Mouse (Mus musculus) erythroblast, embryonic 14.5 days (primary cell): ENCODE results near the gene Slc22a22.

Experiments used
- GATA1 ChIP-seq: IDR thresholded peaks from 2 replicates; pipeline ENCODE4 v1.6.1; 2012; ENCODE audit warnings: low read length, inconsistent platforms, mixed read lengths
- TAL1 ChIP-seq: IDR thresholded peaks from 3 replicates; pipeline ENCODE4 v1.6.1; 2012; ENCODE audit warnings: low read length, inconsistent platforms, mixed read lengths

DNA sequence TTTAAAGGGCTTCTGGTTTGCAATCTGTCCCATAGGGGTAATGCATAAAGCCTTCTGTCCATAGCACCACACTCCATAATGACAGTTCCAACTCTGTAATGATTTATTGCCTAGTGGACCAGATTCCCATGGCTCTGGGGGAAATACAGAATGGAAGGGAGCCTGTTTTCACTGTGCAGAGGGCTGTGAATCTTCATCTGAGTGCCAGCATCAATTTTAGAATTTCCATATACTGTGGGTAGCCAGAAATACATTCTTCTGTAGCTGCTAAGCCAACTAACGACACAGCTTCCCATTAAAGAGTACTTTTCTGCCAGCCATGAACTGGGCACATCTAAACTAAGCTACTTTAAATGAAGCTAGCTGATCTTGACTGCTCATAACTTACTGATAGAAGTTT is 174.7 kb downstream of the Slc22a22 start:
- no peak for TF ChIP-seq GATA1
- TF ChIP-seq TAL1, result no peak
